ENCODE assay signal across 15 mouse cellular contexts in the genomic region with DNA sequence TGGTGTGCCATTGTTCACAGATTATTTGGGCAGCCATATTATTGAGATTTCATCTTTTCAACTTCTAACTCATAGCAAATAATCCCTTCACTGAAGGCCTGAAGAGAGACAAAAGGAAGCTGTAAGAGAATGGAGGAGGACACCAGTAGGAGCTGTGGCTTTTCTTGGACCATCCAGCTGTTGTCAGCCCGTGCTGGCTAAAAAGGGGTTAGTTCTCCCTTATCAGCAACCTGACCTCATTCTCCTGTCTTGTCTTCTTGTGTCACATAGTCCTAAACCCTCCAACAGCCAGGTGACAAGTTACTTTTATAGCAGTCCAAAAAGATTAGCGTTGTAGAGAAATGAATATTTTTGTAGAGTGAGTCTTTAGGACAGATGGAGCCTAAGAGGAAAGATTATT.
"Had no signal": no experiment of that assay in that cellular context is flagged by ENCODE, and none has a peak within 500 bp of the region (broad histone marks: within the 10 kb centered on the region; RNA-seq: fewer than 3 reads in every experiment).

No protein-coding gene starts in this region.

- H3K36me3 ChIP-seq: liver, embryonic 12.5 days; lung, embryonic 15.5 days; midbrain, embryonic 13.5 days; midbrain, embryonic 15.5 days; neural tube, embryonic 12.5 days had no signal

- ATAC-seq: liver, embryonic 12.5 days; lung, postnatal 0 days; midbrain, embryonic 13.5 days; midbrain, embryonic 15.5 days had no signal

- H3K27ac ChIP-seq: liver, embryonic 12.5 days; liver, embryonic 14.5 days; lung, embryonic 15.5 days; macrophage; midbrain, embryonic 13.5 days; midbrain, embryonic 15.5 days; neural tube, embryonic 12.5 days had no signal

- H3K4me2 ChIP-seq: liver, embryonic 12.5 days; lung, embryonic 15.5 days; midbrain, embryonic 13.5 days; midbrain, embryonic 15.5 days; neural tube, embryonic 12.5 days had no signal

- H3K9me3 ChIP-seq: liver, embryonic 12.5 days; lung, embryonic 15.5 days; midbrain, embryonic 13.5 days; midbrain, embryonic 15.5 days; neural tube, embryonic 12.5 days had no signal

- H3K4me1 ChIP-seq: lung, embryonic 15.5 days; midbrain, embryonic 13.5 days; midbrain, embryonic 15.5 days; neural tube, embryonic 12.5 days had no signal

- H3K4me3 ChIP-seq: liver, embryonic 12.5 days; lung, embryonic 15.5 days; midbrain, embryonic 13.5 days; midbrain, embryonic 15.5 days; neural tube, embryonic 12.5 days had no signal

- H3K9ac ChIP-seq: liver, embryonic 12.5 days; liver, embryonic 14.5 days; lung, embryonic 15.5 days; midbrain, embryonic 13.5 days; midbrain, embryonic 15.5 days; neural tube, embryonic 12.5 days had no signal

- DNase-seq: lung, adult 2 months; lung, postnatal 14 days; lung, postnatal 36 days; right cerebral cortex, postnatal 14 days; thymus, adult 2 months; thymus, postnatal 25 days; thymus, postnatal 4 days had no signal

- H3K27me3 ChIP-seq: liver, embryonic 12.5 days; lung, embryonic 15.5 days; midbrain, embryonic 13.5 days; midbrain, embryonic 15.5 days; neural tube, embryonic 12.5 days had no signal
